Mouse (Mus musculus) erythroblast, embryonic 14.5 days (primary cell): ENCODE measurements around the gene Acp6.

Source experiments
- GATA1 ChIP-seq: IDR thresholded peaks from 2 replicates; pipeline ENCODE4 v1.6.1; 2012; ENCODE audit warnings: low read length, inconsistent platforms, mixed read lengths
- TAL1 ChIP-seq: IDR thresholded peaks from 3 replicates; pipeline ENCODE4 v1.6.1; 2012; ENCODE audit warnings: low read length, inconsistent platforms, mixed read lengths

- no peak for TF ChIP-seq TAL1
- TF ChIP-seq GATA1, result no peak
These were observed 50.8 kb downstream of the Acp6 start for GRCm38 (mm10) chr3:97209351-97209750.
